Mouse (Mus musculus) embryonic fibroblast, embryonic 13.5 days (primary cell): ENCODE measurements around the gene Zswim8. TPM values are rescaled to one million over a fixed set of nuclear protein-coding genes. Genes with fewer than 3 reads are reported as not detected.
A peak's percentile ranks its signal among the peaks of the same experiment; 100 is the strongest.

Experiments used
- H3K27ac ChIP-seq: 2 replicates; pipeline ENCODE4 v1.5.1; 2012; ENCODE audit warnings: low read length, control low read depth, inconsistent platforms; ENCODE audit not compliant: insufficient read depth
- H3K4me1 ChIP-seq: 2 replicates; pipeline ENCODE4 v1.6.1; 2011; ENCODE audit warnings: low read length; ENCODE audit not compliant: control insufficient read depth, insufficient read depth
- H3K4me3 ChIP-seq: 2 replicates; pipeline ENCODE4 v1.5.1; 2011; ENCODE audit warnings: mild to moderate bottlenecking, control low read depth, low read length; ENCODE audit not compliant: insufficient read depth
- CTCF ChIP-seq: IDR thresholded peaks from 2 replicates; pipeline ENCODE4 v1.5.1; 2011; ENCODE audit warnings: mild to moderate bottlenecking, control low read depth, low read length, moderate library complexity, borderline replicate concordance; ENCODE audit not compliant: insufficient read depth
- POLR2A ChIP-seq: IDR thresholded peaks from 2 replicates; pipeline ENCODE4 v1.6.1; 2011; ENCODE audit warnings: low read depth, mild to moderate bottlenecking, control low read depth, low read length, moderate library complexity
- polyA plus RNA-seq: library from polyadenylated mRNA; stranded (reverse); fragments of >200 nt; gene quantifications from 2 replicates; pipeline ENCODE4 v1.2.4, GENCODE M21; 2011; ENCODE audit warnings: low read depth; ENCODE audit not compliant: missing spikeins, insufficient read length

Gene Zswim8
- polyA plus RNA-seq, 1 experiment: 125 TPM

GRCm38 (mm10) chr14:20765642-20766258, 58.4 kb downstream of the Zswim8 start:
- Histone ChIP-seq H3K4me3 (no peak overlapping the region), H3K27ac (peak overlapping the region; percentile 97), H3K4me1 (peaks cover 20% of the 10 kb centered on the region)
- TF ChIP-seq POLR2A (peak; percentile 13; the same call in 1 of the 2 replicates), CTCF (peak; percentile 83)

- Histone ChIP-seq H3K27ac (peak overlapping the region; percentile 96), H3K4me3 (no peak overlapping the region), H3K4me1 (peaks cover 20% of the 10 kb centered on the region)
- TF ChIP-seq POLR2A (peak; percentile 21; the same call in 1 of the 2 replicates), CTCF (no peak)
Observed at GRCm38 (mm10) chr14:20767936-20768335, 60.6 kb downstream of the Zswim8 start.

GRCm38 (mm10) chr14:20768581-20768980, 61.2 kb downstream of the Zswim8 start:
- peak overlapping the region; percentile 96 for H3K27ac ChIP-seq
- TF ChIP-seq POLR2A (no peak), CTCF (no peak)
- H3K4me1 ChIP-seq: peaks cover 20% of the 10 kb centered on the region
- no peak overlapping the region for H3K4me3 ChIP-seq

GRCm38 (mm10) chr14:20771941-20772340, 64.6 kb downstream of the Zswim8 start:
- Histone ChIP-seq H3K4me1 (peaks cover 11% of the 10 kb centered on the region; the same call in 1 of the 2 replicates), H3K4me3 (no peak overlapping the region), H3K27ac (no peak overlapping the region)
- no peak for TF ChIP-seq POLR2A
- TF ChIP-seq CTCF: no peak

GRCm38 (mm10) chr14:20772808-20773207, 65.5 kb downstream of the Zswim8 start:
- TF ChIP-seq CTCF (no peak), POLR2A (no peak)
- Histone ChIP-seq H3K4me3 (no peak overlapping the region), H3K4me1 (peaks cover 9% of the 10 kb centered on the region; the same call in 1 of the 2 replicates)

More at GRCm38 (mm10) chr14:20772808-20773207, 65.5 kb downstream of the Zswim8 start:
- H3K27ac ChIP-seq: no peak overlapping the region

Other genes with a start within 250 kb of the Zswim8 start
- gene Anxa7, start 227.4 kb upstream of the Zswim8 start, polyA plus RNA-seq: 127 and 138 TPM in 2 replicates
- 1.2 TPM in 2 replicates for gene Mss51, start 210.7 kb upstream of the Zswim8 start, polyA plus RNA-seq
- 80.3 and 93.9 TPM in 2 replicates for gene Ppp3cb, start 161.0 kb upstream of the Zswim8 start, polyA plus RNA-seq
- 7.1 and 8.4 TPM in 2 replicates for gene Usp54, start 66.5 kb upstream of the Zswim8 start, polyA plus RNA-seq
- gene Myoz1, start 51.0 kb upstream of the Zswim8 start, polyA plus RNA-seq: not detected in 2 replicates
- gene Synpo2l, start 39.2 kb upstream of the Zswim8 start, polyA plus RNA-seq: 0.33 TPM in 1 of 2 replicates, not detected in the other
- 85.1 and 91.8 TPM in 2 replicates for gene Sec24c, start 33.2 kb upstream of the Zswim8 start, polyA plus RNA-seq
- gene Fut11, start 12.6 kb upstream of the Zswim8 start, polyA plus RNA-seq: 14.5 and 24.4 TPM in 2 replicates
- 99.8 and 109 TPM in 2 replicates for gene Chchd1, start 4.5 kb upstream of the Zswim8 start, polyA plus RNA-seq
- 27.3 and 32.0 TPM in 2 replicates for gene Ndst2, start 27.0 kb downstream of the Zswim8 start, polyA plus RNA-seq
- gene Camk2g, start 86.5 kb downstream of the Zswim8 start, polyA plus RNA-seq: 105 and 138 TPM in 2 replicates
- 75.9 and 142 TPM in 2 replicates for gene Plau, start 129.1 kb downstream of the Zswim8 start, polyA plus RNA-seq
- gene Vcl, start 221.8 kb downstream of the Zswim8 start, polyA plus RNA-seq: 494 and 636 TPM in 2 replicates